Mouse (Mus musculus): ENCODE results near the gene Tuba1c. TPM values are rescaled to one million over a fixed set of nuclear protein-coding genes. Genes with fewer than 3 reads are reported as not detected.

The Tuba1c gene
- polyA plus RNA-seq, 1 experiment from 2014 or later, result 142 TPM

DNA sequence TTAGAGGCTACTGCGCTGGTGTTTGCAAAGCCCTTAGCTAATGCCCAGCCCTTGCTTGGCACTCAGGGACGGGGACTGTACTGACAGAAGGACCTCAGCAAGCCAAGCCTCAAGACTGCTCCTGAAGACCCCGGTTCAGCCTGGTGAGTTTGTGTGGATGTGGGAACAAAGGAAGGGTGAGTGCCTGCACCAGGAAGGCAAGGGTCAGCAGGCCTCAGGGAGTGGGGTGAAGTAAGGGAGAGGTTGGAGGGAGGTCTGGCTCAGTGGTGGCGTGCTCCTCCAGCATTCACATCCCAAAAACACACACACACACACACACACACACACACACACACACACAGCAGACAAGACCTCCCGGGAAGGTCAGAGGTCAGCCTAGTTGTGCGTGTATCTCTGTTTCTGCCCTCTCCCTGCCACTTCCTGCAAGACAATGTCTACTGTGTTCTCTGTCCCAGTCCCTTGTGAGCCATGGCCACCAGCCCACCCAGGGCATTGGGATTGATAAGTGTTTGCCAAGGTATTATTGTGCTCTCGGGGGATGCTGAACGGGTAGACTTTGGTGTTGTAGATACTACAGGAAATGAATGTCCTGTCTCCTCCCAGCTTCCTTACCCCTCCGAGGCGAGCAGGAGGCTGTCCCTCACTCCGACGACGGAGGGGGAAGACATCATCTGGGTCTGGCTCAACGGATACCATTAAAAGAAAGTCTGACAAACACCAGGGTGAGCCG is 48.7 kb downstream of the Tuba1c start:
- DNase-seq (ENCODE audit: low spot score), result no peak
- Histone ChIP-seq H3K4me3 (ENCODE audit: low read depth, low read length) (no peak overlapping the region), H3K4me2 (ENCODE audit: low read depth, low read length, severe bottlenecking) (no peak overlapping the region), H3K27me3 (ENCODE audit: control insufficient read depth, insufficient read depth, low read length) (no peaks in the 10 kb centered on the region; the same call in 1 of the 2 replicates), H3K4me1 (replicated peaks; ENCODE audit: control insufficient read depth, insufficient read depth, low read length) (peaks cover 10% of the 10 kb centered on the region), H3K36me3 (ENCODE audit: control insufficient read depth, insufficient read depth, low read length) (peaks cover 12% of the 10 kb centered on the region), H3K9ac (ENCODE audit: low read length) (no peak overlapping the region), H3K27ac (ENCODE audit: low read depth, low read length) (no peak overlapping the region), H3K9me3 (ENCODE audit: control insufficient read depth, low read length) (no peaks in the 10 kb centered on the region)
- ATAC-seq (replicated peaks; ENCODE audit: low FRiP score), result no peak
- 80% methylated on average over 14 of the region's 15 CpGs for WGBS

DNA sequence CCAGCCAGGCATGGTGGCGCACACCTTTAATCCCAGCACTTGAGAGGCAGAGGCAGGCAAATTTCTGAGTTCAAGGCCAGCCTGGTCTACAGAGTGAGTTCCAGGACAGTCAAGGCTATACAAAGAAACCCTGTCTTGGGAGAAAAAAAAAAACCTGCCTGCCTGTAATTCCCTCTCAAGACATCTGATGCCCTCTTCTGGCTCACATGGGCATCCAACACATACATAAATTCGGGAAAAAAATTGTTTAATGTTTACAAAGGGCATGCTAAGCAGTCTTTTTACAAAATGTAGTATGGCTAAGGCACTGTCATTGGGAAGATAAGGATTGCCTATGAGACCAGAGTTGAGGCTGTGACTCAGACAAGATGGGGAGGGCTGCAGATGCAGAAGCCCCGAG is 50.1 kb downstream of the Tuba1c start:
- ATAC-seq (replicated peaks; ENCODE audit: low FRiP score), result no peak
- WGBS, result 88% methylated on average over 3 of the region's 3 CpGs
- no peak overlapping the region for H3K4me2 ChIP-seq (ENCODE audit: low read depth, low read length, severe bottlenecking)
- no peaks in the 10 kb centered on the region for H3K9me3 ChIP-seq (ENCODE audit: control insufficient read depth, low read length)
- peaks cover 6% of the 10 kb centered on the region for H3K4me1 ChIP-seq (replicated peaks; ENCODE audit: control insufficient read depth, insufficient read depth, low read length)
- H3K9ac ChIP-seq (ENCODE audit: low read length), result no peak overlapping the region
- peaks cover 12% of the 10 kb centered on the region for H3K36me3 ChIP-seq (ENCODE audit: control insufficient read depth, insufficient read depth, low read length)
- no peak overlapping the region for H3K27ac ChIP-seq (ENCODE audit: low read depth, low read length)
- DNase-seq (ENCODE audit: low spot score), result no peak
- H3K27me3 ChIP-seq (ENCODE audit: control insufficient read depth, insufficient read depth, low read length), result peaks cover 13% of the 10 kb centered on the region
- H3K4me3 ChIP-seq (ENCODE audit: low read depth, low read length), result no peak overlapping the region

DNA sequence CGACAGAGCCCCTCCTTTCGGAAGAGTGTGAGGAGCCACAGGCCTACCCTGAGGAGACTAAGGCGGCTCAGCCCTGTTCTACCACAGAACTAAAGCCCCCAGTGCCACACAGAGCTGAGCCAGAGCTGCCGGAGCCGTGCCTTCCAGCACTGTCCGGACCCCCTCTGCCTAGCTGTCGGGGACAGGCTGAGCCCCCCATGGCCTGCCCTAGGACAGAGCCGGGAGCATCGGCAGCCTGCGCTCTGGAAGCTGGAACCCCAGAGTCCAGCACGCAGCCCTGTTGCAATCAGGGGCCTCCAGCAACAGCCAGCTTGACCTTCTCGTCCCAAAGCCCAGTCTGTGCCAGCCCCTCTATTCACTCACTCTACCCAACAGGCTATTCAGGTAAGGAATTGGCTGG is 52.6 kb downstream of the Tuba1c start:
- no peak for ATAC-seq (replicated peaks; ENCODE audit: low FRiP score)
- H3K27me3 ChIP-seq (ENCODE audit: control insufficient read depth, insufficient read depth, low read length), result peaks cover 37% of the 10 kb centered on the region
- WGBS, result 95% methylated on average over 12 of the region's 12 CpGs
- no peak overlapping the region for H3K4me3 ChIP-seq (ENCODE audit: low read depth, low read length)
- DNase-seq (ENCODE audit: low spot score), result no peak
- no peaks in the 10 kb centered on the region; the same call in 1 of the 2 replicates for H3K4me1 ChIP-seq (replicated peaks; ENCODE audit: control insufficient read depth, insufficient read depth, low read length)
- H3K36me3 ChIP-seq (ENCODE audit: control insufficient read depth, insufficient read depth, low read length), result peaks cover 12% of the 10 kb centered on the region
- H3K9ac ChIP-seq (ENCODE audit: low read length), result no peak overlapping the region
- no peak overlapping the region for H3K27ac ChIP-seq (ENCODE audit: low read depth, low read length)
- no peaks in the 10 kb centered on the region for H3K9me3 ChIP-seq (ENCODE audit: control insufficient read depth, low read length)
- H3K4me2 ChIP-seq (ENCODE audit: low read depth, low read length, severe bottlenecking), result no peak overlapping the region

DNA sequence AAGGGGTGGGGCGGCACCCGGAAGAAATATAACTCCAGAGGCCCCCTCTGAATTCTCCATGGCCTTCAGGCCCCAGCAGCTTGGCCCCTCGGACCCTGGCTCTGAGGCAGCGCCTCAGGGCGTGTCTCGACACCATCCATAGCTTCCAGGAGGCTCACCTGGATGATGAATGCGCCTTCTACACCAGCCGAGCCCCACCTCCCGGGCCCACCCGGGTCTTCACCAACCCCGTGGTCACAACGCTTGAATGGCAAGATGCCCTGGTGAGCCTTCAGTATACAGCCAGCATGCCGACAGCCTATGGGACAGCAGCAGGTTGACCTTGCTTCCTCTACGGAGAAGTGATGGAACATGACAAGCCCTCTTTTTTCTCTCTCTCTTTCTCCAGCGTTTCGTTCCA is 53.1 kb downstream of the Tuba1c start:
- DNase-seq (ENCODE audit: low spot score) (no peak), ATAC-seq (replicated peaks; ENCODE audit: low FRiP score) (peak; percentile 25; the same call in 1 of the 2 replicates)
- WGBS, result 94% methylated on average over 16 of the region's 16 CpGs
- no peak overlapping the region for H3K9ac ChIP-seq (ENCODE audit: low read length)
- H3K4me1 ChIP-seq (replicated peaks; ENCODE audit: control insufficient read depth, insufficient read depth, low read length), result peaks cover under 1% of the 10 kb centered on the region; the same call in 1 of the 2 replicates
- no peaks in the 10 kb centered on the region for H3K9me3 ChIP-seq (ENCODE audit: control insufficient read depth, low read length)
- peaks cover 12% of the 10 kb centered on the region for H3K36me3 ChIP-seq (ENCODE audit: control insufficient read depth, insufficient read depth, low read length)
- H3K4me2 ChIP-seq (ENCODE audit: low read depth, low read length, severe bottlenecking), result no peak overlapping the region
- no peak overlapping the region for H3K4me3 ChIP-seq (ENCODE audit: low read depth, low read length)
- H3K27ac ChIP-seq (ENCODE audit: low read depth, low read length), result no peak overlapping the region
- peaks cover 43% of the 10 kb centered on the region for H3K27me3 ChIP-seq (ENCODE audit: control insufficient read depth, insufficient read depth, low read length)

DNA sequence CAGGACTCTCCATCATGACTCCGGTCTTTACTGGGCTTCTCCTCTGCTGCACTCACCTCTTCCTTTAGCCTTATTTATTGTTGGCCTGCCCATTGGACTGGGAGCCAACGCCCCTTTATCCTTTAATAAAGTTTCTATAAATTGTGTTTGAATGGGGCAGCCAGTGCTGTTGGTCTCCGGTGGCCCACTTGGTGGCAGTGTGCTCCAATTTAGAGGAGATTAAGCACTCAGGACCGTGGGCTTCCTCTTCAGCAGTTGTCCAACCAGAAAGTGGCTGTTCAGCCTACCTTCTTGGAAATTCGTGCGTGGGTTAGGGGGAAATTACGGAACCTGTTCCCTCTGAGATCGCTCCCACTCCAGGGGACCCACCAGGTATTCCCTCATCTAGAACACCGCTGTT is 53.6 kb downstream of the Tuba1c start:
- no peak overlapping the region for H3K27ac ChIP-seq (ENCODE audit: low read depth, low read length)
- no peak overlapping the region for H3K4me3 ChIP-seq (ENCODE audit: low read depth, low read length)
- H3K36me3 ChIP-seq (ENCODE audit: control insufficient read depth, insufficient read depth, low read length), result peaks cover 9% of the 10 kb centered on the region; the same call in 1 of the 2 replicates
- no peak for DNase-seq (ENCODE audit: low spot score)
- ATAC-seq (replicated peaks; ENCODE audit: low FRiP score), result peak; percentile 17; the same call in 1 of the 2 replicates
- peaks cover 47% of the 10 kb centered on the region for H3K27me3 ChIP-seq (ENCODE audit: control insufficient read depth, insufficient read depth, low read length)
- 72% methylated on average over 9 of the region's 9 CpGs for WGBS
- H3K9ac ChIP-seq (ENCODE audit: low read length), result no peak overlapping the region
- H3K4me2 ChIP-seq (ENCODE audit: low read depth, low read length, severe bottlenecking), result no peak overlapping the region
- no peaks in the 10 kb centered on the region for H3K9me3 ChIP-seq (ENCODE audit: control insufficient read depth, low read length)
- peaks cover 4% of the 10 kb centered on the region; the same call in 1 of the 2 replicates for H3K4me1 ChIP-seq (replicated peaks; ENCODE audit: control insufficient read depth, insufficient read depth, low read length)

DNA sequence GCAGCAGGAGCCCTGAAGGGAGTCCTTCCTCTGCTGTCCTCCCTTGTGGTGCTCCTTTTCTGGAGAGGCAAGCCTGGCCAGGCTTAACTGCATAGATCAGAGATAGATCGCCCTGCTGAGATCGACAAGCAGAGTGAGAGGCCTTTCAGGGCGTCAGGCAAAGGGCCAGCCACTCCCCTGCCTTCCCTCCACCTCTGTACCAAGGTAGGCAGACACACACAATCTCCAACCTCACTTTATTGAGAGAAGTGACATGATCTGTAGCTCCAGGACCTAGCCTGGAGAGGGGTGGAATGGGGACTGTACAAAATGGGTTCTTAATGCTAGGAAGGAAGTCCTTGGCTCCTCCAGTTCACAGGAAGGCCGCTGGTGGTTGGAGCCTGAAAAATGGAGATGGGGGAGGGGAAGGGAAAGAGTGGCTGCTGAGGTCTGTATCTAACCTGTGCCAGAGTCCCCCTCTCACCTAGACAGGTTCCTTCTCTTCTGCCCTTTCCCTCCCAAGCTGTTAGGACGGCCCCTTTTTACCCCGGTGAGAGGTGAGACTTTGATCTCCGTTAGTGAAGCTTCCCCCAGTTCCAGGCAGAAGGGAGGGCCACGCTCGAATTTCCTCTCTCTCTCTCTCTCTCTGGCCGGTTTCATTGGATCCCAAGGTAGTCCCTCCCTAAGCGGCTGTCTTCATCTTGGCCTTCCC is 54.3 kb downstream of the Tuba1c start:
- Histone ChIP-seq H3K4me2 (ENCODE audit: low read depth, low read length, severe bottlenecking) (peak overlapping the region; percentile 15; the same call in 1 of the 2 replicates), H3K9me3 (ENCODE audit: control insufficient read depth, low read length) (no peaks in the 10 kb centered on the region), H3K4me1 (replicated peaks; ENCODE audit: control insufficient read depth, insufficient read depth, low read length) (peaks cover 6% of the 10 kb centered on the region; the same call in 1 of the 2 replicates), H3K27ac (ENCODE audit: low read depth, low read length) (no peak overlapping the region; the same call in 1 of the 2 replicates), H3K4me3 (ENCODE audit: low read depth, low read length) (no peak overlapping the region), H3K36me3 (ENCODE audit: control insufficient read depth, insufficient read depth, low read length) (peaks cover 9% of the 10 kb centered on the region; the same call in 1 of the 2 replicates), H3K27me3 (ENCODE audit: control insufficient read depth, insufficient read depth, low read length) (peaks cover 54% of the 10 kb centered on the region), H3K9ac (ENCODE audit: low read length) (no peak overlapping the region; the same call in 1 of the 2 replicates)
- 9% methylated on average over 11 of the region's 11 CpGs for WGBS
- ATAC-seq (replicated peaks; ENCODE audit: low FRiP score) (no peak), DNase-seq (ENCODE audit: low spot score) (no peak)

DNA sequence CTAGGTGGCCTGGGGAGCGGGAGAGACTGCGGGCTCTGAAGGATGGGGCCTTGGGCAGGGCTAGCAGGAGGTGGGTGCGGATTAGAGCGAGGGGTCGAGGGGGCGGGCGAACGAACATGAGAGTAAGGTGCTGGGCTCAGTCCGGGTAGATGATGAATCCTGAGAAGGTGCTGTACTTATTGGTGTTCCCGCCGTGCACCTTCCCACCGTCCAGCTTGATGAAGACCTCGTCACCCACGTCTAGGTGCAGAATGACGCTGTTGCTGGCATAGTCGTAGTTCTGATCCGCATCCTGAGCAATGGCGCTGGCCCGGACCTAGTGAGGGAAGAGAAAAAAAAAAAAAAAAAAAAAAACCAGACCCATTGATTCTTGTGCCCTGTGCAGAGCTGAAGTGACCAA is 54.9 kb downstream of the Tuba1c start:
- Histone ChIP-seq H3K4me1 (replicated peaks; ENCODE audit: control insufficient read depth, insufficient read depth, low read length) (peaks cover 6% of the 10 kb centered on the region; the same call in 1 of the 2 replicates), H3K4me2 (ENCODE audit: low read depth, low read length, severe bottlenecking) (no peak overlapping the region), H3K9ac (ENCODE audit: low read length) (no peak overlapping the region; the same call in 1 of the 2 replicates), H3K36me3 (ENCODE audit: control insufficient read depth, insufficient read depth, low read length) (peaks cover 9% of the 10 kb centered on the region; the same call in 1 of the 2 replicates), H3K4me3 (ENCODE audit: low read depth, low read length) (no peak overlapping the region), H3K27ac (ENCODE audit: low read depth, low read length) (no peak overlapping the region), H3K27me3 (ENCODE audit: control insufficient read depth, insufficient read depth, low read length) (peaks cover 60% of the 10 kb centered on the region), H3K9me3 (ENCODE audit: control insufficient read depth, low read length) (no peaks in the 10 kb centered on the region)
- WGBS, result 7% methylated on average over 19 of the region's 19 CpGs
- ATAC-seq (replicated peaks; ENCODE audit: low FRiP score) (no peak), DNase-seq (ENCODE audit: low spot score) (no peak)

DNA sequence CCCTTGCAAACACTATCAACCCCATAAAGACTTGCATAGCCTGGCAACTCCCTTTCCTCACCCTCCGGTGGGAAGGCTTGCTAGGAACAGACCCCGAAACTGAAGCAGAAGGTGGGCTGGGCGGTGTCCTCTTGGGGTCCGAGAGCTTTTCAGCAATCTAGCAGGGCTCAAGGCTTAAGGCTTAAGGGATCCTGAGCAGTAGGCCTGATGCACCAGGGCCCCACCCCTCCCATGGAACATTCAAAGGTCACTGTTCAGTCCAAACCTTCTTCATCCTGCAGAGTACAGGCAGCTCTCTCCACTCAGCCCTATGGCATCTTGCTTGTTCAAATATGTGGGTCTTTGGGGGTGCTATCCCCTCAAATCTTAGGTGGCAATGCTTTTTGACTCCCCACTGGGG is 56.3 kb downstream of the Tuba1c start:
- ATAC-seq (replicated peaks; ENCODE audit: low FRiP score) (no peak), DNase-seq (ENCODE audit: low spot score) (no peak)
- H3K27ac ChIP-seq (ENCODE audit: low read depth, low read length), result no peak overlapping the region
- WGBS, result 73% methylated on average over 4 of the region's 4 CpGs
- H3K9ac ChIP-seq (ENCODE audit: low read length), result no peak overlapping the region
- peaks cover 73% of the 10 kb centered on the region for H3K27me3 ChIP-seq (ENCODE audit: control insufficient read depth, insufficient read depth, low read length)
- no peaks in the 10 kb centered on the region for H3K9me3 ChIP-seq (ENCODE audit: control insufficient read depth, low read length)
- H3K4me1 ChIP-seq (replicated peaks; ENCODE audit: control insufficient read depth, insufficient read depth, low read length), result peaks cover 6% of the 10 kb centered on the region; the same call in 1 of the 2 replicates
- H3K4me3 ChIP-seq (ENCODE audit: low read depth, low read length), result no peak overlapping the region
- H3K36me3 ChIP-seq (ENCODE audit: control insufficient read depth, insufficient read depth, low read length), result peaks cover 9% of the 10 kb centered on the region; the same call in 1 of the 2 replicates
- H3K4me2 ChIP-seq (ENCODE audit: low read depth, low read length, severe bottlenecking), result no peak overlapping the region
